In the genomic region with DNA sequence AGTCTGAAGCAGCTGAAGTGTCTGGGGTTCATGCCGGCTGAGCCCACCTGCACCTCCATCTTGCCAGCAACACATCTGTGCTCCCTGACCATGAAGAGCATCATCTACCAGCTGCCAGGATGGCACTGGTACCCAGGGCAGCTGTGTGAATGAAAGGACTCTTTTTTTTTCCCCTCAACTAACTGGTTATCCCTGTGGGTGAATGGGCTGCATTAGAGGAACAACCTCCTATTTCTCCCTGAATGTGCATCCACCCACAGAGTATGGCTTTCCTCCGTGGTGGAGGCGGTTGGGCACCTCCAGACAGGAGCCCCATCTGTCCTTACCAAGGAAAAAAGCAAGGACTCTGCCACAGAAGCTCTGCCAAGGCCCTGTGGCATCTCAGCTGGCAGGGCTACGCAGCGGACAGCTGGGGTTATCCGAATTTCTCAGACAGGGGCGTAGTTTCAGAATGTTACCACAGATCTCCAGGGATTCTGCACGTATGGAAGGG, we compare ENCODE assay signal across 16 mouse cellular contexts.
DNase-seq lines count a peak whose midpoint lies in the region; ATAC-seq lines count a peak whose summit lies in the region.
"Had no signal": no experiment of that assay in that cellular context is flagged by ENCODE, and none has a peak within 500 bp of the region (broad histone marks: within the 10 kb centered on the region; RNA-seq: fewer than 3 reads in every experiment).

No protein-coding gene starts in this region.

- no peak overlapping the region for H3K9ac ChIP-seq in neural tube, embryonic 15.5 days (replicated peaks)
- H3K9ac ChIP-seq: heart, embryonic 15.5 days; lung, embryonic 14.5 days had no signal

- WGBS in neural tube, embryonic 15.5 days, result 46% methylated on average over 8 of the region's 8 CpGs

- H3K9me3 ChIP-seq in neural tube, embryonic 15.5 days (replicated peaks), result no peaks in the 10 kb centered on the region
- H3K9me3 ChIP-seq: heart, embryonic 15.5 days had no signal

- H3K4me3 ChIP-seq in neural tube, embryonic 15.5 days (replicated peaks), result no peak overlapping the region
- H3K4me3 ChIP-seq: heart, embryonic 15.5 days had no signal

- 0 out of 2 replicates have a peak, but pooled peaks cover 6% of the 10 kb centered on the region for H3K4me1 ChIP-seq in neural tube, embryonic 15.5 days

- H3K4me2 ChIP-seq in neural tube, embryonic 15.5 days, result no peak overlapping the region
- H3K4me2 ChIP-seq: heart, embryonic 15.5 days; lung, embryonic 14.5 days had no signal

- ATAC-seq in neural tube, embryonic 15.5 days (ENCODE audit: low FRiP score), result 0 out of 2 replicates have a peak, but pooled peaks have one; percentile 38

- DNase-seq in cerebellum, postnatal 14 days, result peak; percentile 36 to 44
- DNase-seq in cerebellum, postnatal 25 days, result no peak
- DNase-seq in left cerebral cortex, adult 18-20 months (ENCODE audit: low spot score in 2 of 2), result peak; percentile 32 to 49
- no peak for DNase-seq in left cerebral cortex, adult 11 months (ENCODE audit: low spot score)
- peak; percentile 33 to 36 for DNase-seq in layer of hippocampus, adult 8-10 months (ENCODE audit: low spot score in 2 of 2)
- no peak for DNase-seq in gastrocnemius, postnatal 10 days
- no peak for DNase-seq in adrenal gland, postnatal 4 days (ENCODE audit: low spot score in 2 of 2)
- DNase-seq: cerebellum, adult 9-11 months; gastrocnemius, postnatal 36 days; liver; lung, embryonic 14.5 days; spleen, adult 18-20 months; thymus, postnatal 25 days had no signal

- H3K27ac ChIP-seq in neural tube, embryonic 15.5 days (replicated peaks), result no peak overlapping the region; the same call in 1 of the 2 replicates
- H3K27ac ChIP-seq: heart, embryonic 15.5 days; stomach, postnatal 0 days had no signal

- no peaks in the 10 kb centered on the region for H3K36me3 ChIP-seq in neural tube, embryonic 15.5 days
- H3K36me3 ChIP-seq: heart, embryonic 15.5 days had no signal

- H3K27me3 ChIP-seq in neural tube, embryonic 15.5 days (replicated peaks), result no peaks in the 10 kb centered on the region
- H3K27me3 ChIP-seq: heart, embryonic 15.5 days had no signal

Comparison
In these comparisons a context has a peak if more than half of its experiments do, and no peak if none do; other contexts are left out.
1. DNase-seq: peak in cerebellum, postnatal 14 days (2 of 2), left cerebral cortex, adult 18-20 months (2 of 2) and layer of hippocampus, adult 8-10 months (2 of 2); none in cerebellum, postnatal 25 days (0 of 2), left cerebral cortex, adult 11 months (single experiment), gastrocnemius, postnatal 10 days (single experiment) and adrenal gland, postnatal 4 days (0 of 2).